Mouse (Mus musculus): ENCODE measurements around the gene Mbd3l2. TPM values are rescaled to one million over a fixed set of nuclear protein-coding genes. Genes with fewer than 3 reads are reported as not detected.
"Not testable (repeated sequence)": the region's sequence is repeated elsewhere in the genome, so short reads cannot be mapped to it uniquely, and the experiment has no call there.

Gene Mbd3l2
- polyA plus RNA-seq (2012; rRNA removed) (not detected in 2 replicates), polyA plus RNA-seq (2014; fragmentation: Nextera tagmentation; extraction: Ambion mirVana) (not detected in 2 replicates)

DNA sequence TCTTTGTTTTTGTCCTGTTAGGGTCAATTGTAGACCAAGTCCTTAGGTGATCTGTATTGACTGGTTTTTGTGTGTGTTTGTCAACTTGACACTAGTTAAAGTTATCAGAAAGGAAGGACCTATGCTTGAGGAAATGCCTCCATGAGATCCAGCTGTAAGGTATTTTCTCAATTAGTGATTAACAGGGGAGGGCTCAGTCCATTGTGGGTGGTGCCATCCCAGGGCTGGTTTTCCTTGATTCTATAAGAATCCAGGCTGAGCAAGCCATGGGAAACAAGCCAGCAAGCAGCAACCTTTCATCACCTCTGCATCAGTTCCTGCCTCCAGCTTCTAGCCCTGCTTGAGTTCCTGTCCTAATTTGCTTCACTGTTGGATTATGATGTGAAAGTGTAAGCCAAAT lies at the start of gene Mbd3l2:
TSS of gene Mbd3l2 (plus strand) at position 301 of the 400 bp plus-strand sequence.
- TF ChIP-seq CTCF (IDR thresholded peaks at IDR 0.05; ENCODE audit: low read depth) = no peak
- TF ChIP-seq EP300 (IDR thresholded peaks at IDR 0.05; ENCODE audit: low read depth) = no peak
- no peak within 1 kb of the TSS for H3K9ac ChIP-seq (replicated peaks)
- no peaks in the 10 kb centered on the region for H3K36me3 ChIP-seq (replicated peaks; ENCODE audit: control insufficient read depth, insufficient read depth, low read depth)
- no peak within 1 kb of the TSS for H3K4me3 ChIP-seq (ENCODE audit: insufficient read depth in 1 of 2, low read depth in 2 of 2, low read length in 2 of 2)
- DNase-seq (ENCODE audit: low read depth in 3 of 3, low spot score in 3 of 3) (no peak), ATAC-seq (ENCODE audit: insufficient read depth) (no peak)
- no peaks in the 10 kb centered on the region for H3K9me3 ChIP-seq (ENCODE audit: control insufficient read depth, low read length)
- H3K27ac ChIP-seq = no peak within 1 kb of the TSS
- no peaks in the 10 kb centered on the region for H3K27me3 ChIP-seq (ENCODE audit: control insufficient read depth, insufficient read depth, low read length)
- no peaks in the 10 kb centered on the region for H3K4me1 ChIP-seq (replicated peaks; ENCODE audit: control insufficient read depth in 2 of 2, insufficient read depth in 2 of 2, low read length in 1 of 2)
- H3K4me2 ChIP-seq (ENCODE audit: low read depth) = no peak within 1 kb of the TSS

GRCm38 (mm10) chr9:18385782-18386181 lies 44.7 kb upstream of the Mbd3l2 start:
- TF ChIP-seq EP300 (IDR thresholded peaks at IDR 0.05; ENCODE audit: low read depth) = no peak
- no peak for TF ChIP-seq CTCF (IDR thresholded peaks at IDR 0.05; ENCODE audit: low read depth)
- 16% methylated on average over 6 of the region's 6 CpGs for whole genome bisulfite sequencing (ENCODE audit: insufficient replicate concordance)
- no peak overlapping the region for H3K4me3 ChIP-seq (ENCODE audit: insufficient read depth in 1 of 2, low read depth in 2 of 2, low read length in 2 of 2)
- H3K36me3 ChIP-seq (replicated peaks; ENCODE audit: control insufficient read depth, insufficient read depth, low read depth) = no peaks in the 10 kb centered on the region
- no peaks in the 10 kb centered on the region for H3K9me3 ChIP-seq (ENCODE audit: control insufficient read depth, low read length)
- DNase-seq (ENCODE audit: low read depth in 3 of 3, low spot score in 3 of 3) (no peak), ATAC-seq (ENCODE audit: insufficient read depth) (no peak)
- no peaks in the 10 kb centered on the region for H3K4me1 ChIP-seq (replicated peaks; ENCODE audit: control insufficient read depth in 2 of 2, insufficient read depth in 2 of 2, low read length in 1 of 2)
- no peaks in the 10 kb centered on the region for H3K27me3 ChIP-seq (ENCODE audit: control insufficient read depth, insufficient read depth, low read length)
- no peak overlapping the region for H3K27ac ChIP-seq
- no peak overlapping the region for H3K4me2 ChIP-seq (ENCODE audit: low read depth)
- H3K9ac ChIP-seq (replicated peaks) = no peak overlapping the region

- H3K4me3 ChIP-seq (ENCODE audit: insufficient read depth in 1 of 2, low read depth in 2 of 2, low read length in 2 of 2) = no peak overlapping the region
- no peaks in the 10 kb centered on the region for H3K9me3 ChIP-seq (ENCODE audit: control insufficient read depth, low read length)
- no peaks in the 10 kb centered on the region for H3K36me3 ChIP-seq (replicated peaks; ENCODE audit: control insufficient read depth, insufficient read depth, low read depth)
- no peak for TF ChIP-seq CTCF (IDR thresholded peaks at IDR 0.05; ENCODE audit: low read depth)
- no peak for TF ChIP-seq EP300 (IDR thresholded peaks at IDR 0.05; ENCODE audit: low read depth)
- ATAC-seq (ENCODE audit: insufficient read depth) (no peak), DNase-seq (ENCODE audit: low read depth in 3 of 3, low spot score in 3 of 3) (no peak)
- no peak overlapping the region for H3K9ac ChIP-seq (replicated peaks)
- H3K27me3 ChIP-seq (ENCODE audit: control insufficient read depth, insufficient read depth, low read length) = no peaks in the 10 kb centered on the region
- no peak overlapping the region for H3K27ac ChIP-seq
- no peak overlapping the region for H3K4me2 ChIP-seq (ENCODE audit: low read depth)
- no peaks in the 10 kb centered on the region for H3K4me1 ChIP-seq (replicated peaks; ENCODE audit: control insufficient read depth in 2 of 2, insufficient read depth in 2 of 2, low read length in 1 of 2)
- WGBS (ENCODE audit: insufficient replicate concordance) = 54% methylated on average over 1 of the region's 1 CpGs
Measured at GRCm38 (mm10) chr9:18399629-18400028, 30.8 kb upstream of the Mbd3l2 start.

DNA sequence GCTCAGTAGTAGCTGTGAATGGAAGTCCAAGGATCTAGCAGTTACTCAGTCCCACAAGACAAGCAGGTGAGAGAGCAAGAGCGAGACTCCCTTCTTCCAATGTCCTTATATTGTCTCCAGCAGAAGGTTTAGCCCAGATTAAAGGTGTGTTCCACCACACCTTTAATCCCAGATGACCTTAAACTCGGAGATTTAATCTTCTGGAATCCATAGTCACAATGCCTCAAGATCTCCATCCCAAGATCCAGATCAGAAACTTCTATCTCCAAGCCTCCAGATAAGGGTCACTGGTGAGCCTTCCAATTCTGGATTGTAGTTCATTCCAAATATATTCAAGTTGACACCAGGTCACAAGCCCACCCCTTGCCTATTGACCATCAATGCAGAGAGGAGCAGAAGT lies 27.6 kb upstream of the Mbd3l2 start, which contains the start of gene Naalad2:
TSS of gene Naalad2 (minus strand) at position 101 of the 400 bp plus-strand sequence.
- H3K27ac ChIP-seq; H3K27me3 ChIP-seq (ENCODE audit: control insufficient read depth, insufficient read depth, low read length); H3K4me3 ChIP-seq (ENCODE audit: insufficient read depth in 1 of 2, low read depth in 2 of 2, low read length in 2 of 2); H3K4me2 ChIP-seq (ENCODE audit: low read depth); H3K9me3 ChIP-seq (ENCODE audit: control insufficient read depth, low read length); H3K4me1 ChIP-seq (replicated peaks; ENCODE audit: control insufficient read depth in 2 of 2, insufficient read depth in 2 of 2, low read length in 1 of 2); H3K9ac ChIP-seq (replicated peaks); DNase-seq (ENCODE audit: low read depth in 3 of 3, low spot score in 3 of 3); H3K36me3 ChIP-seq (replicated peaks; ENCODE audit: control insufficient read depth, insufficient read depth, low read depth); ATAC-seq (ENCODE audit: insufficient read depth): not testable (repeated sequence)
- WGBS (ENCODE audit: insufficient replicate concordance) = 42% methylated on average over 2 of the region's 2 CpGs

DNA sequence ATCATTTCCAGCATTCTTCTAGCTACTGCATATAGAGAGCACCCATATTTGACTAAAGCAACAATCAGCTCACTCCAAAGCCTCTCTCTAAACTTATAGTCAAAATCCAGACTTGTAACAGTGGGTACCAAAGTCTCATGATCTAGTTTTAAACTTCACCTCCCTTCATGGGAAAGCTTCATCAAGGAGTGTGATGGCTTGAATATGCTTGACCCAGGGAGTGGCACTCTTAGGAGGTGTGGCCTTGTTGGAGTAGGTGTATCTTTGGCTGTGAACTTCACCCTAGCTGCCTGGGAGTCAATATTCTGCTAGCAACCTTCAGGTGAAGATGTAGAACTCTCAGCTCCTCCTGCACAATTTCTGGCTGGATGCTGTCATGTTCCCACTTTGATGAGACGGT lies 26.3 kb upstream of the Mbd3l2 start, which contains the start of gene Ubtfl1:
TSS of gene Ubtfl1 (plus strand) at position 301 of the 400 bp plus-strand sequence.
- 56% methylated on average over 1 of the region's 1 CpGs for WGBS (ENCODE audit: insufficient replicate concordance)
- TF ChIP-seq EP300 (IDR thresholded peaks at IDR 0.05; ENCODE audit: low read depth) (no peak), CTCF (IDR thresholded peaks at IDR 0.05; ENCODE audit: low read depth) (no peak)

DNA sequence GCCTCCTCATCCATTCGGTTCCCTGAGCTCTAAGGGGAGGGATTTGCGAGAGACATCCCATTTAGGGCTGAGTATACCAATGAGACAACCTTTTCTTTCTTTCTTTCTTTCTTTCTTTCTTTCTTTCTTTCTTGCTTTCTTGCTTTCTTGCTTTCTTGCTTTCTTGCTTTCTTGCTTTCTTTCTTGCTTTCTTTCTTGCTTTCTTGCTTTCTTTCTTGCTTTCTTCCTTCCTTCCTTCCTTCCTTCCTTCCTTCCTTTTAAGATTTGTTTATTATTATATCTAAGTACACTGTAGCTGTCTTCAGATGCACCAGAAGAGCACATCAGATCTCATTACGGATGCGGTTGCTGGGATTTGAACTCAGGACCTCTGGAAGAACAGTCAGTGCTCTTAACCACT lies 18.1 kb upstream of the Mbd3l2 start:
- H3K4me3 ChIP-seq (ENCODE audit: insufficient read depth in 1 of 2, low read depth in 2 of 2, low read length in 2 of 2); H3K9me3 ChIP-seq (ENCODE audit: control insufficient read depth, low read length); H3K36me3 ChIP-seq (replicated peaks; ENCODE audit: control insufficient read depth, insufficient read depth, low read depth); H3K27me3 ChIP-seq (ENCODE audit: control insufficient read depth, insufficient read depth, low read length); H3K4me1 ChIP-seq (replicated peaks; ENCODE audit: control insufficient read depth in 2 of 2, insufficient read depth in 2 of 2, low read length in 1 of 2); H3K9ac ChIP-seq (replicated peaks); ATAC-seq (ENCODE audit: insufficient read depth); H3K27ac ChIP-seq; H3K4me2 ChIP-seq (ENCODE audit: low read depth): not testable (repeated sequence)
- 53% methylated on average over 4 of the region's 4 CpGs for WGBS (ENCODE audit: insufficient replicate concordance)
- peak in 1 of 3 experiments; percentile 1 for DNase-seq (ENCODE audit: low read depth in 3 of 3, low spot score in 3 of 3)

More for the DNA sequence above, 26.3 kb upstream of the Mbd3l2 start, which contains the start of gene Ubtfl1:
- Histone ChIP-seq H3K4me2 (ENCODE audit: low read depth) (no peak within 1 kb of the TSS), H3K4me3 (ENCODE audit: insufficient read depth in 1 of 2, low read depth in 2 of 2, low read length in 2 of 2) (no peak within 1 kb of the TSS), H3K27me3 (ENCODE audit: control insufficient read depth, insufficient read depth, low read length) (no peaks in the 10 kb centered on the region), H3K9me3 (ENCODE audit: control insufficient read depth, low read length) (no peaks in the 10 kb centered on the region), H3K36me3 (replicated peaks; ENCODE audit: control insufficient read depth, insufficient read depth, low read depth) (no peaks in the 10 kb centered on the region), H3K27ac (no peak within 1 kb of the TSS), H3K4me1 (replicated peaks; ENCODE audit: control insufficient read depth in 2 of 2, insufficient read depth in 2 of 2, low read length in 1 of 2) (no peaks in the 10 kb centered on the region), H3K9ac (replicated peaks) (no peak within 1 kb of the TSS)
- DNase-seq (ENCODE audit: low read depth in 3 of 3, low spot score in 3 of 3) = no peak
- no peak for ATAC-seq (ENCODE audit: insufficient read depth)
